Mouse (Mus musculus) kidney, adult 2 months (tissue): ENCODE measurements around the gene Mprip.

Experiments
- CTCF ChIP-seq: fragments of 200-500 bp; conservative IDR thresholded peaks from 2 replicates; pipeline ENCODE4 v1.5.1; 2011; ENCODE audit warnings: low read depth, mild to moderate bottlenecking, control low read depth, low read length, moderate library complexity, mixed read lengths; ENCODE audit not compliant: insufficient read depth, insufficient read length
- POLR2A ChIP-seq: fragments of 200-500 bp; IDR thresholded peaks from one replicate; pipeline ENCODE4 v1.6.1; 2011; ENCODE audit warnings: low read depth, low read length, control low read depth

DNA sequence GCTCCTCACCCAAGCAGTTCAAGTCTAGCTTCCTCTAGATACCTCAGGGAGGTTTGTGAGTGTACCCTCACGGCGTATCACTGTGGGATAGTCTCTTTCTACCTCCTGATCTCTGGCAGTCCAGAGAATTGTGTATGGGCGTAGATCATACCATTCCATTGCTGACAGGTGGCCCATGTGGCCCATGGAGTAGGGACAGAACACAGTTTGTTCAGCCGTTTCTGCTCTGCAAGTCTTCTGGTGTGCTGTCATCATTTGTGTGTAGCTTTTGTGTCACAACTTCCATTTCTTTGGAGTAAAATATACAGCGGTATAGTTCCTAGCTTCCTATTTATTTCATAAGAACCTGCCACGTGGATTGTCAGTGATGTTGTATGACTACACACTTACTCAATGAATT is 23.9 kb downstream of the Mprip start:
- no peak for TF ChIP-seq POLR2A
- no peak for TF ChIP-seq CTCF
